Mouse (Mus musculus): ENCODE measurements around the gene B230217C12Rik. TPM values are rescaled to one million over a fixed set of nuclear protein-coding genes. Genes with fewer than 3 reads are reported as not detected.

The B230217C12Rik gene
- total RNA-seq, 2 experiments from 2014 or later, result 1.7 TPM; not detected in 1

Other genes with a start within 250 kb of the B230217C12Rik start
- gene Epop, start 211.1 kb upstream of the B230217C12Rik start, total RNA-seq (2014; fragmentation: Nextera tagmentation), result 2.6 and 2.9 TPM in 2 replicates
- gene Epop, start 211.1 kb upstream of the B230217C12Rik start, total RNA-seq (2017), result 0.61 and 2.6 TPM in 2 replicates
- 5.4 and 6.1 TPM in 2 replicates for gene Mllt6, start 177.4 kb upstream of the B230217C12Rik start, total RNA-seq (2014; fragmentation: Nextera tagmentation)
- 4.8 and 5.4 TPM in 2 replicates for gene Mllt6, start 177.4 kb upstream of the B230217C12Rik start, total RNA-seq (2017)
- gene Cisd3, start 155.0 kb upstream of the B230217C12Rik start, total RNA-seq (2014; fragmentation: Nextera tagmentation), result 10.1 TPM in 1 of 2 replicates, not detected in the other
- 15.9 TPM in 1 of 2 replicates, not detected in the other for gene Cisd3, start 155.0 kb upstream of the B230217C12Rik start, total RNA-seq (2017)
- gene Pcgf2, start 140.3 kb upstream of the B230217C12Rik start, total RNA-seq (2014; fragmentation: Nextera tagmentation), result 6.8 and 19.0 TPM in 2 replicates
- gene Pcgf2, start 140.3 kb upstream of the B230217C12Rik start, total RNA-seq (2017), result 0.23 and 0.28 TPM in 2 replicates
- gene Psmb3, start 137.4 kb upstream of the B230217C12Rik start, total RNA-seq (2014; fragmentation: Nextera tagmentation), result 226 and 360 TPM in 2 replicates
- gene Psmb3, start 137.4 kb upstream of the B230217C12Rik start, total RNA-seq (2017), result 171 and 175 TPM in 2 replicates
- 26.4 and 28.6 TPM in 2 replicates for gene Pip4k2b, start 96.1 kb upstream of the B230217C12Rik start, total RNA-seq (2014; fragmentation: Nextera tagmentation)
- gene Pip4k2b, start 96.1 kb upstream of the B230217C12Rik start, total RNA-seq (2017), result 24.3 and 26.6 TPM in 2 replicates
- gene Cwc25, start 74.2 kb upstream of the B230217C12Rik start, total RNA-seq (2014; fragmentation: Nextera tagmentation), result 17.7 and 18.9 TPM in 2 replicates
- 20.4 and 23.3 TPM in 2 replicates for gene Cwc25, start 74.2 kb upstream of the B230217C12Rik start, total RNA-seq (2017)
- gene 1700001P01Rik, start 64.9 kb upstream of the B230217C12Rik start, total RNA-seq (2014; fragmentation: Nextera tagmentation), result 0.89 TPM in 1 of 2 replicates, not detected in the other
- gene 1700001P01Rik, start 64.9 kb upstream of the B230217C12Rik start, total RNA-seq (2017), result 2.4 TPM in 1 of 2 replicates, not detected in the other
- 2,091 and 2,156 TPM in 2 replicates for gene Rpl23, start 58.3 kb upstream of the B230217C12Rik start, total RNA-seq (2014; fragmentation: Nextera tagmentation)
- gene Rpl23, start 58.3 kb upstream of the B230217C12Rik start, total RNA-seq (2017), result 1,518 and 2,802 TPM in 2 replicates
- gene Lasp1, start 41.8 kb upstream of the B230217C12Rik start, total RNA-seq (2014; fragmentation: Nextera tagmentation), result 15.7 and 20.4 TPM in 2 replicates
- gene Lasp1, start 41.8 kb upstream of the B230217C12Rik start, total RNA-seq (2017), result 56.3 and 63.5 TPM in 2 replicates
- 0.54 and 3.2 TPM in 2 replicates for gene Fbxo47, start 43.4 kb downstream of the B230217C12Rik start, total RNA-seq (2014; fragmentation: Nextera tagmentation)
- gene Fbxo47, start 43.4 kb downstream of the B230217C12Rik start, total RNA-seq (2017), result 0.53 and 0.56 TPM in 2 replicates
- gene Plxdc1, start 145.7 kb downstream of the B230217C12Rik start, total RNA-seq (2014; fragmentation: Nextera tagmentation), result 10.2 and 11.8 TPM in 2 replicates
- gene Plxdc1, start 145.7 kb downstream of the B230217C12Rik start, total RNA-seq (2017), result 3.4 and 4.1 TPM in 2 replicates
- 2.4 and 9.8 TPM in 2 replicates for gene Arl5c, start 155.4 kb downstream of the B230217C12Rik start, total RNA-seq (2014; fragmentation: Nextera tagmentation)
- 0.50 and 2.7 TPM in 2 replicates for gene Arl5c, start 155.4 kb downstream of the B230217C12Rik start, total RNA-seq (2017)
- gene Cacnb1, start 182.3 kb downstream of the B230217C12Rik start, total RNA-seq (2014; fragmentation: Nextera tagmentation), result 0.40 and 0.98 TPM in 2 replicates
- gene Cacnb1, start 182.3 kb downstream of the B230217C12Rik start, total RNA-seq (2017), result 0.38 TPM in 1 of 2 replicates, not detected in the other
- 4,206 and 4,300 TPM in 2 replicates for gene Rpl19, start 185.9 kb downstream of the B230217C12Rik start, total RNA-seq (2014; fragmentation: Nextera tagmentation)
- 1,746 and 2,000 TPM in 2 replicates for gene Rpl19, start 185.9 kb downstream of the B230217C12Rik start, total RNA-seq (2017)
- gene Stac2, start 212.7 kb downstream of the B230217C12Rik start, total RNA-seq (2014; fragmentation: Nextera tagmentation), result not detected in 2 replicates
- not detected in 2 replicates for gene Stac2, start 212.7 kb downstream of the B230217C12Rik start, total RNA-seq (2017)

Measured in megakaryocyte-erythroid progenitor cell, adult 5-6 weeks (primary cell).